Mouse (Mus musculus): ENCODE data around the gene Kat2b.

- no peak for TF ChIP-seq CTCF (IDR thresholded peaks at IDR 0.05; ENCODE audit: low read depth, low read length)
- 0 out of 2 replicates have a peak, but pooled peaks have one; percentile 14 for TF ChIP-seq TAL1 (conservative IDR thresholded peaks at IDR 0.05; ENCODE audit: low read depth, low read length)
- no peak for TF ChIP-seq GATA1 (IDR thresholded peaks at IDR 0.05; ENCODE audit: borderline replicate concordance, low read length)
- no peak for TF ChIP-seq POLR2AphosphoS5 (IDR thresholded peaks at IDR 0.05; ENCODE audit: insufficient replicate concordance, low read depth, low read length)
- TF ChIP-seq GATA2 (IDR thresholded peaks at IDR 0.05; ENCODE audit: borderline replicate concordance, low read depth, low read length) = no peak
Observed at GRCm38 (mm10) chr17:53622125-53622524, 55.5 kb downstream of the Kat2b start.
